ENCODE assay signal across 19 mouse cellular contexts in the genomic region with DNA sequence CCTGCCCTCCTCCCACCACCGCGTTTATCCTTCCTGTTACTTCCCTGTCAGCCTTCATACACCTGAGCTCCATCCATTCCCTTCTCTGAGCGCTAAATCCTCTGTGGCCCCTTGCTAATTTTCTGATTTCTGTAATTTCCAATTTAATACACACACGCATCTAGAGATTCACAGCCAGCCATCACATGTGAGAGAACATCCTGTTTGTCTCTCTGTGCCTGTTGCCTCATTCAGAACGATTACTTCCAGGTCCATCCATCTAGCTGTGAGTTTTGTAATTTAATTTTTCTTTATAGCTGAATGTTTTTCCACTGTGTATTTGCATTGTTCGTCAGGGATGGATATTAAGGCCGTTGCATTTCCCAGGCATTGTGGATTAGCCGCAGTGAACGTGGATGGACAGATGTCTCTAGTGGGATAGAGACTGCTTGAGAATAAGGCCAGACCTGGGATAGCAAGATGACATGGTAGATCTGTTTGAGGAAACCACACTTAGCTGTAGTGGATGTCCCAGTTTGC.
"Had no signal": no experiment of that assay in that cellular context is flagged by ENCODE, and none has a peak within 500 bp of the region (broad histone marks: within the 10 kb centered on the region; RNA-seq: fewer than 3 reads in every experiment).

No protein-coding gene starts in this region.

- H3K27ac ChIP-seq: liver, embryonic 14.5 days; lung, embryonic 15.5 days; macrophage; midbrain, embryonic 12.5 days; midbrain, embryonic 15.5 days; neural tube, embryonic 13.5 days; neural tube, embryonic 15.5 days; stomach, embryonic 15.5 days; stomach, postnatal 0 days had no signal

- H3K9me3 ChIP-seq: lung, embryonic 15.5 days; megakaryocyte, embryonic 14.5 days; midbrain, embryonic 12.5 days; midbrain, embryonic 15.5 days; neural tube, embryonic 13.5 days; neural tube, embryonic 15.5 days; stomach, embryonic 15.5 days had no signal

- H3K9ac ChIP-seq: liver, embryonic 14.5 days; lung, embryonic 15.5 days; midbrain, embryonic 12.5 days; midbrain, embryonic 15.5 days; neural tube, embryonic 13.5 days; neural tube, embryonic 15.5 days; stomach, embryonic 15.5 days had no signal

- H3K4me2 ChIP-seq: lung, embryonic 15.5 days; midbrain, embryonic 12.5 days; midbrain, embryonic 15.5 days; neural tube, embryonic 13.5 days; neural tube, embryonic 15.5 days; stomach, embryonic 15.5 days had no signal

- ATAC-seq: lung, postnatal 0 days; midbrain, embryonic 15.5 days had no signal

- H3K4me3 ChIP-seq: lung, embryonic 15.5 days; megakaryocyte, embryonic 14.5 days; midbrain, embryonic 12.5 days; midbrain, embryonic 15.5 days; neural tube, embryonic 13.5 days; neural tube, embryonic 15.5 days; stomach, embryonic 15.5 days had no signal

- DNase-seq: lung, adult 18-20 months; lung, postnatal 14 days; lung, postnatal 36 days; retina, postnatal 1 day; right cerebral cortex, adult 18-20 months; right cerebral cortex, postnatal 25 days; thymus, adult 2 months; thymus, postnatal 36 days had no signal

- H3K36me3 ChIP-seq: lung, embryonic 15.5 days; midbrain, embryonic 12.5 days; midbrain, embryonic 15.5 days; neural tube, embryonic 13.5 days; neural tube, embryonic 15.5 days had no signal

- H3K27me3 ChIP-seq: lung, embryonic 15.5 days; stomach, embryonic 15.5 days had no signal
